Mouse (Mus musculus) T-cell, adult 66 days (primary cell): Measurements from ENCODE around the gene CT030661.1. TPM values are rescaled to one million over a fixed set of nuclear protein-coding genes. Genes with fewer than 3 reads are reported as not detected.

Source experiments
- total RNA-seq, 2 experiments: library from RNA; stranded (reverse); gene quantifications; 3 replicates in 1 of 2; 4 replicates in 1 of 2; pipeline ENCODE4 v1.2.4; 2023

The CT030661.1 gene
- total RNA-seq, result 10 to 100 TPM; 10.9 to 13.2 TPM

DNA sequence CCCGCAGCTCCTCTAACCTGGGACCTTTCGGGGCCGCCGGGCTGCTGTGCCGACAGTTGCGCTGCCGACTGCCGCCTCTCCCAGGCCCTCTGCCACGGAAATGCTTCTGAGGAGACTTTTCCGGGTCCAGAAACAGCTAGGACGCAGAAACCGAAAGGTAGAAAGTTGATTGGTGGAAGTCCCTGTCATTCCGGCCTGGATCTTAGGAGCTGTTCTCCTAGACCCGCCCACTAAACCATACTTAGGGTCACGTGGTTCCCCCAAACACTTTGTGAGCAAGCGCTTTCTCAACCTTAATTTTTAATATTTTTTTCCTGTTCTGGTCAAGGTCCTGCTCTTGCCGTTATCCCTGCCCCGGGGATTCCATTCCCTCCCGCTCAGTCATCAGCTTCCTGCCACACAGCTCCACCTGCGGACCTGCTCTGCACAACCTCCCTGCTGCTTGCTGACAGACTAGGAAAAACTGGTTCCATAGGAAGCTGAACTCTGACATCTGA lies at the start of gene CT030661.1:
TSS of gene CT030661.1 (minus strand) at position 108 of the 497 bp plus-strand sequence.

DNA sequence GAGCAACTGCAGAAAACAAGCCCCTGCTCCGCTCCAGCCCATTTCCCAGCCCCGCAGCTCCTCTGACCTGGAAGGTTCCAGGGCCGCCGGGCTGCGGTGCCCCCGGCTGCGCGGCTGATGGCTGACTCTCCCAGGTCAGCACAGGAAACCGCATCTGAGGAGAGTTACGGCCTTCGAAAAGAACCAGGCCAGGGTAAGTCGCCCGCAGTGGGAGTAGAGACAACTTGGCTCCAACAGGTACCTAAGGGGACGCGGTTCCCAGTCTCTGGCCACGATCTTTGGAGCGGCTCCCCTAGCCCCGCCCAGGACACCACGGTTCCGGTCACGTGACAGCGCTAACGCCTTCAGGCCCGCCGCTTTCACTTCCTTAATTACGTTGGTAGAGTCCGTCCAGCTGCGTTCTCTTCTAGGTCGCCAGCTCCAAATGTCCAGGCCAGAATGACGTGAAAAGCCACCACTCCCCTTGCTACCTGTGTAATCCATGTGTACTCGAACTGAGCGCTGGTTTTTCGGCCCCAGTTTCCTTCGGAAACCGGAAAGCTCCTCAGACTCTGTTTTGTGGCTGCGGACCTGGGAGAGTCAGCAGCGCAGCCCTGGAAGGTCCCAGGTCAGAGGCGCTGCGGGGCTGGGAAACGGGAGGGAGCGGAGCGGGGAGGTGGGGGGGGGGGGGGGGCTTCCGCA lies 46.6 kb upstream of the CT030661.1 start, which contains the start of the genes Zfp944 and Zfp758:
TSS of gene Zfp944 (minus strand) at position 300 of the 681 bp plus-strand sequence.
TSS of gene Zfp758 (plus strand) at position 353 of the 681 bp plus-strand sequence.

Other genes with a start within 250 kb of the CT030661.1 start
- gene Zfp947, start 148.6 kb downstream of the CT030661.1 start, total RNA-seq, result not detected
- gene Zfp994, start 89.2 kb downstream of the CT030661.1 start, total RNA-seq, result 1 to 10 TPM; 7.3 to 8.2 TPM
- 10 to 100 TPM; 10.6 to 12.7 TPM for gene Zfp944, start 46.6 kb upstream of the CT030661.1 start, total RNA-seq
- gene Zfp758, start 46.6 kb upstream of the CT030661.1 start, total RNA-seq, result 10 to 100 TPM; 15.7 to 19.7 TPM
- gene Zfp946, start 109.4 kb upstream of the CT030661.1 start, total RNA-seq, result 1 to 10 TPM; 3.8 to 4.8 TPM